Mouse (Mus musculus) forebrain, embryonic 11.5 days (tissue): ENCODE results near the gene Grb10. TPM values are rescaled to one million over a fixed set of nuclear protein-coding genes. Genes with fewer than 3 reads are reported as not detected.

Source experiments
- ATAC-seq: fragments of 200-750 bp; cut with Nextera tagmentation; replicated peaks from 2 replicates; pipeline ENCODE4 v1.8.0; 2017; ENCODE audit warnings: moderate TSS enrichment; ENCODE audit not compliant: low FRiP score
- DNase-seq: peaks from one replicate; pipeline ENCODE4 v3.0.0-alpha.2; 2017; ENCODE audit warnings: low spot score
- H3K27ac ChIP-seq: fragments of 300-500 bp; sonication (generic); 2 replicates; pipeline ENCODE4 v1.5.1; 2014; ENCODE audit warnings: low read depth, low read length
- H3K27me3 ChIP-seq: fragments of 300-500 bp; sonication (generic); 2 replicates; pipeline ENCODE4 v1.6.1; 2014; ENCODE audit warnings: mild to moderate bottlenecking, low read length, mixed read lengths; ENCODE audit not compliant: control insufficient read depth, insufficient read depth
- H3K36me3 ChIP-seq: fragments of 300-500 bp; sonication (generic); 2 replicates; pipeline ENCODE4 v1.6.1; 2014; ENCODE audit warnings: mild to moderate bottlenecking, low read length, moderate library complexity, mixed read lengths; ENCODE audit not compliant: control insufficient read depth, insufficient read depth
- H3K4me1 ChIP-seq: fragments of 300-500 bp; sonication (generic); replicated peaks from 2 replicates; pipeline ENCODE4 v1.6.1; 2014; ENCODE audit warnings: low read length, mixed read lengths; ENCODE audit not compliant: control insufficient read depth, insufficient read depth
- H3K4me2 ChIP-seq: fragments of 300-500 bp; sonication (generic); 2 replicates; pipeline ENCODE4 v1.6.1; 2014; ENCODE audit warnings: low read depth, mild to moderate bottlenecking, low read length, moderate library complexity, mixed read lengths; ENCODE audit not compliant: severe bottlenecking
- H3K4me3 ChIP-seq: fragments of 300-500 bp; sonication (generic); 2 replicates; pipeline ENCODE4 v1.5.1; 2014; ENCODE audit warnings: low read depth, low read length
- H3K9ac ChIP-seq: fragments of 300-500 bp; sonication (generic); 2 replicates; pipeline ENCODE4 v1.6.1; 2014; ENCODE audit warnings: low read length
- H3K9me3 ChIP-seq: fragments of 300-500 bp; sonication (generic); 2 replicates; pipeline ENCODE4 v1.6.1; 2016; ENCODE audit warnings: low read length, mixed read lengths; ENCODE audit not compliant: control insufficient read depth
- WGBS: fragments of 180-500 bp; shearing (Covaris S2); extraction: QIAGEN DNeasy Blood & Tissue Kit; methylation state at CpG from one replicate; pipeline ENCODE4 v1.1.7; 2014; 5-methylcytosine and 5-hydroxymethylcytosine counted together
- polyA plus RNA-seq: library from polyadenylated mRNA; unstranded; fragments of >200 nt; fragmentation: Nextera tagmentation; extraction: Ambion mirVana; gene quantifications from 2 replicates; pipeline ENCODE4 v1.2.1, GENCODE M21; 2014

Gene Grb10
- polyA plus RNA-seq, 1 experiment from 2014 or later = 158 TPM

GRCm38 (mm10) chr11:11973366-11974014, 65.0 kb downstream of the Grb10 start:
- peak; percentile 83 for DNase-seq
- 45% methylated on average over 8 of the region's 8 CpGs for whole genome bisulfite sequencing
- no peaks in the 10 kb centered on the region for H3K4me1 ChIP-seq
- no peak overlapping the region for H3K4me3 ChIP-seq
- H3K36me3 ChIP-seq = no peaks in the 10 kb centered on the region; the same call in 1 of the 2 replicates
- peaks cover 4% of the 10 kb centered on the region; the same call in 1 of the 2 replicates for H3K9me3 ChIP-seq
- H3K4me2 ChIP-seq = no peak overlapping the region
- H3K9ac ChIP-seq = no peak overlapping the region
- H3K27me3 ChIP-seq = no peaks in the 10 kb centered on the region
- H3K27ac ChIP-seq = no peak overlapping the region
- ATAC-seq = peak; percentile 63

- no peak overlapping the region for H3K9ac ChIP-seq
- H3K4me2 ChIP-seq = no peak overlapping the region
- H3K9me3 ChIP-seq = peaks cover 4% of the 10 kb centered on the region; the same call in 1 of the 2 replicates
- H3K27me3 ChIP-seq = no peaks in the 10 kb centered on the region
- DNase-seq = no peak
- peak; percentile 31 for ATAC-seq
- H3K4me3 ChIP-seq = no peak overlapping the region
- WGBS = 86% methylated on average over 6 of the region's 6 CpGs
- no peak overlapping the region for H3K27ac ChIP-seq
- no peaks in the 10 kb centered on the region; the same call in 1 of the 2 replicates for H3K36me3 ChIP-seq
- no peaks in the 10 kb centered on the region for H3K4me1 ChIP-seq
These were observed 65.9 kb downstream of the Grb10 start for GRCm38 (mm10) chr11:11972401-11973110.

- 93% methylated on average over 11 of the region's 11 CpGs for WGBS
- no peak for DNase-seq
- Histone ChIP-seq H3K27ac (no peak overlapping the region), H3K9ac (no peak overlapping the region), H3K27me3 (no peaks in the 10 kb centered on the region), H3K9me3 (peaks cover 4% of the 10 kb centered on the region; the same call in 1 of the 2 replicates), H3K4me3 (no peak overlapping the region), H3K36me3 (no peaks in the 10 kb centered on the region; the same call in 1 of the 2 replicates), H3K4me1 (no peaks in the 10 kb centered on the region), H3K4me2 (no peak overlapping the region)
- ATAC-seq = no peak
These were observed 68.2 kb downstream of the Grb10 start for GRCm38 (mm10) chr11:11970246-11970645.

DNA sequence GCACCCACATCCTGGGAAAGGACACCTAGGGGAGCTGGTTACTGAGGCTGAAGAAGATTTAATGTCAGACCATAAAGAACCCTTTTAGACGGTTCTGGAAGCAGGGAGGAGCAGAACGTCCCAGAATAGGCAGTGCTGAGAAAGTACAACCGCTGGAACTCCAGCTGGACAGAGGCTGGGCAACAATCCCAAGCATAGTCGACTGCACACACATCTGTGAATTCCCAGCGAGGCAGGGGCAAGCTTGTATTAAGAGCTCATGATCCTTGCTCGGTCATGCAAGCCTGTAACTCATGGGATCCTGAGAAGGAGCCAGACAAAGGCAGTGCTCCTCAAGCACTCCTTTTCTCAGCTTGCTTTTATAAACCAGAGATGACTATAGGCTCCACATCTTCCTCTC, 69.7 kb downstream of the Grb10 start:
- DNase-seq (no peak), ATAC-seq (no peak)
- WGBS = 49% methylated on average over 6 of the region's 6 CpGs
- Histone ChIP-seq H3K27me3 (no peaks in the 10 kb centered on the region), H3K9me3 (peaks cover 4% of the 10 kb centered on the region; the same call in 1 of the 2 replicates), H3K4me2 (no peak overlapping the region), H3K4me3 (no peak overlapping the region), H3K27ac (no peak overlapping the region), H3K36me3 (no peaks in the 10 kb centered on the region; the same call in 1 of the 2 replicates), H3K9ac (no peak overlapping the region), H3K4me1 (no peaks in the 10 kb centered on the region)

DNA sequence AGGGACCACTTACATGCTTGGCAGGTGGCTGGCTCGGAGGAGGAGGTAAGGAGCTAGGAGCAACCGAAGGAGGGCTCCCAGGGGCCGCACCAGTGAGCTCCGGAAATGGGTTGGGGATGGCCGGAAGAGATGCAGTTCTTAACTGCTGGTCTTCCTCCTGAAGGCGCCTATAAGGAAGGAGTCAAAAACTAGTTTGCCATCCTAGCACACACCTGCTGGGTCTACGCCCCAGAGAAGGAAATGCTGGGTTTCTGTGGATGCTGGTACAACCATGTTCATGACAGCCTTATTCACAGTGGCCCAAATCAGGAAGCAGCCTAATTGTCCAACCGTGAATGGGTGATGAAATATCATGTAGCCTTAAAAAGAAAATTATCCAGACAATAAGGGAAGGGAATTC, 71.0 kb downstream of the Grb10 start:
- Histone ChIP-seq H3K36me3 (no peaks in the 10 kb centered on the region; the same call in 1 of the 2 replicates), H3K4me1 (no peaks in the 10 kb centered on the region), H3K27me3 (no peaks in the 10 kb centered on the region), H3K9me3 (peaks cover 4% of the 10 kb centered on the region; the same call in 1 of the 2 replicates), H3K27ac (no peak overlapping the region), H3K4me3 (no peak overlapping the region), H3K9ac (no peak overlapping the region), H3K4me2 (no peak overlapping the region)
- ATAC-seq (no peak), DNase-seq (no peak)
- 89% methylated on average over 8 of the region's 8 CpGs for WGBS

DNA sequence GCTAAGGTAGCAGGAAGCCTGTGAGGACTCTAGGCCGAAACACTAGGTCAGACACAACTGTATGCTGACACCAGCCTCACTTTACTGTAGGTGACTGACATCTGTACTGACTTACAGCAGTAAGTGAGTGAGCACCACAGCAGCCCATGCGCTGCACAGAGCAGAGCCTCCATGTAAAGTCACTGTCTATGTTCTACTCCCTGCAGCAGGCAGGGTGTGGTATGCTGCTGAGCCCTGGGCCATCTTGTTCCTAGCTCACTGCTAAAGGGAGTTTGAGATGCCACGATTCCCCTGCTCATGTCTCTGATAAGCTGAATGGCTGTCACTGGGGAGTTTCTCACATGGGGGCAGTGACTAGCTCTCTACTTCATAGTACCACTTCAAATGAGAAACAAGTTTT, 72.3 kb downstream of the Grb10 start:
- no peaks in the 10 kb centered on the region; the same call in 1 of the 2 replicates for H3K9me3 ChIP-seq
- no peaks in the 10 kb centered on the region for H3K27me3 ChIP-seq
- H3K4me2 ChIP-seq = no peak overlapping the region
- H3K27ac ChIP-seq = no peak overlapping the region
- no peaks in the 10 kb centered on the region for H3K4me1 ChIP-seq
- ATAC-seq (no peak), DNase-seq (no peak)
- WGBS = 85% methylated on average over 3 of the region's 3 CpGs
- H3K9ac ChIP-seq = no peak overlapping the region
- H3K4me3 ChIP-seq = no peak overlapping the region
- H3K36me3 ChIP-seq = no peaks in the 10 kb centered on the region; the same call in 1 of the 2 replicates

DNA sequence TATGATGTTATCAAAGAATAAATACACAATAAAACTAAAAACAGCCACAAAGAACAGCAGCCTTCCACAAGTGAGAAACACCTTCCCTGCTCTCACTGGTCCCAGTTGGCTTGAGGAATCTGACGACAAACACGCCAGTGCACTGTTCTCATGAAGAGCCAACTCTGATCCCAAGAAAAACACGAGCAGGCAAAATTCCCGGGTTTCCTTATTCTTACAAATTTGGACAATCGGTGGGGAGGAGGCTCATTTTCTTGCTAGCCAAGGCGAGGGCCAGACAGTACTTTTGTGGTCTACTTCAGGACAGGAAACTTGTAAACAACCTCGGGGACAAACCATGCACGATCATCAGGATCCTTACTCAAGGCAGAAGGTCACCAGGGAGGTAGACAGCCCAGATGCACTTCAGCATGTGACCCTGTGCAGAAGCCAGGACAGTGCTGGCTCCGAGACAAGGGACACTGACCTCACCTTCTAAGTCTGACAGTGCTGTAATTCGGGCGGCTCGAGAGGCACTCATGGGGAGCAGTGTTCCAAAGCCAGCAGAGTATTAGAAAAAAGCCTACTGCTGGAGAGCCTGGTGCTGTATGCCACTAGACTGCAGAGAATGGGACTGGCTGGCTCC, 72.9 kb downstream of the Grb10 start:
- Histone ChIP-seq H3K4me1 (no peaks in the 10 kb centered on the region), H3K9ac (no peak overlapping the region), H3K4me3 (no peak overlapping the region), H3K27me3 (no peaks in the 10 kb centered on the region), H3K4me2 (no peak overlapping the region), H3K9me3 (no peaks in the 10 kb centered on the region), H3K27ac (no peak overlapping the region), H3K36me3 (no peaks in the 10 kb centered on the region; the same call in 1 of the 2 replicates)
- peak; percentile 52 for DNase-seq
- no peak for ATAC-seq
- WGBS = 85% methylated on average over 12 of the region's 12 CpGs

GRCm38 (mm10) chr11:11964729-11965128, 73.8 kb downstream of the Grb10 start:
- no peak for DNase-seq
- Histone ChIP-seq H3K27ac (no peak overlapping the region), H3K9ac (no peak overlapping the region), H3K27me3 (no peaks in the 10 kb centered on the region), H3K4me3 (no peak overlapping the region), H3K9me3 (no peaks in the 10 kb centered on the region), H3K4me2 (no peak overlapping the region), H3K4me1 (no peaks in the 10 kb centered on the region), H3K36me3 (no peaks in the 10 kb centered on the region)
- ATAC-seq = no peak
- 97% methylated on average over 2 of the region's 2 CpGs for WGBS
